Mouse (Mus musculus): Measurements from ENCODE around the gene Galnt4. TPM values are rescaled to one million over a fixed set of nuclear protein-coding genes. Genes with fewer than 3 reads are reported as not detected.

The Galnt4 gene
- 8.4 and 8.6 TPM in 2 replicates for polyA plus RNA-seq (2016; fragmentation: Nextera tagmentation; extraction: Ambion mirVana)

DNA sequence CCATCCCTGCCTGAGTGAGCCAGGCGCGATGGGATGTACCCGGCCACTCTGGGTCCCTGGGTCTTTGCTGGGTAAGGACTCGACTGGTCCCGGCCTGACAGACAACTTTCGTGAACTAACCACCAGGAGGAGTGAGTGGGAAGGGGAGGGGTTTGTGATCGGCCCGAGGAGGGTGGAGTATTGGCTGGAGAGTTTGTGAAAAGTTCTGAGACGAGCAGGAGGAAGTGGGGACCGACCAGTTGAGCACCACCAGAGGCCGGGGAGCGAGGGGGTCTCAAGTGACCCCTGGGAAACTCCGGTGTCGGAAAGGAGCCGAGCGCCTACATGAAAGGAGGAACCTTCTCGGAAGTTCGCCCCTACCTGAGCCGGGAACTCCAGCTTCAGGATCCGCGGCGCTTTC is at the start of gene Galnt4:
Gene Galnt4 (plus strand): TSS at position 196 of the 400 bp plus-strand sequence.
- H3K27ac ChIP-seq (ENCODE audit: poor library complexity, severe bottlenecking): peak within 1 kb of the TSS; percentile 61
- peaks cover 11% of the 10 kb centered on the region for H3K4me1 ChIP-seq (replicated peaks)
- peak; percentile 89 for ATAC-seq (ENCODE audit: insufficient number of reproducible peaks, low FRiP score)
- under 1% methylated on average over 22 of the region's 22 CpGs for WGBS
- H3K9ac ChIP-seq: peak within 1 kb of the TSS; percentile 93
- H3K27me3 ChIP-seq (replicated peaks): no peaks in the 10 kb centered on the region
- H3K9me3 ChIP-seq (replicated peaks): no peaks in the 10 kb centered on the region
- peak within 1 kb of the TSS; percentile 99 for H3K4me2 ChIP-seq
- peaks cover 20% of the 10 kb centered on the region for H3K36me3 ChIP-seq
- H3K4me3 ChIP-seq: peak within 1 kb of the TSS; percentile 96

DNA sequence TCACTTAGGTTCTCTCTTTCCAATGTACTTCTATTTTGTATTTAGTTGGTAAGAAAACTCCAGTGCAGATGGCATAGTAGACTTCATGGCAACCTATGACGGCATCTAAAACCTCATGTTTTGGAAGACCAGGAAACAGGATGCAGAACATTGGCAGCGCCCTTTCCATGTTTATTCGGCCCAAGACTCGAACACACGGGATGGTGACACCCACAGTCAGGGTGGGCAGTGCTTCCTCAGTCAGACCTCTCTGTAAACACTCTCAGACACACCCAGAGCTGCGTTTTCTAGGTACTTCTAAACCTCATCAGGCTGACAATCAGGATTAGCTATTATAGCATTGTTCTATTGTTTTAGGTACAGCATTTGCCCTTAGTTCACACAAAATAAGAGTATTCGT is 47.4 kb upstream of the Galnt4 start:
- Histone ChIP-seq H3K36me3 (no peaks in the 10 kb centered on the region), H3K4me3 (no peak overlapping the region), H3K4me2 (no peak overlapping the region), H3K27me3 (replicated peaks) (no peaks in the 10 kb centered on the region), H3K4me1 (replicated peaks) (no peaks in the 10 kb centered on the region), H3K27ac (ENCODE audit: poor library complexity, severe bottlenecking) (no peak overlapping the region), H3K9me3 (replicated peaks) (no peaks in the 10 kb centered on the region), H3K9ac (no peak overlapping the region)
- WGBS: 81% methylated on average over 7 of the region's 7 CpGs
- ATAC-seq (ENCODE audit: insufficient number of reproducible peaks, low FRiP score): no peak

DNA sequence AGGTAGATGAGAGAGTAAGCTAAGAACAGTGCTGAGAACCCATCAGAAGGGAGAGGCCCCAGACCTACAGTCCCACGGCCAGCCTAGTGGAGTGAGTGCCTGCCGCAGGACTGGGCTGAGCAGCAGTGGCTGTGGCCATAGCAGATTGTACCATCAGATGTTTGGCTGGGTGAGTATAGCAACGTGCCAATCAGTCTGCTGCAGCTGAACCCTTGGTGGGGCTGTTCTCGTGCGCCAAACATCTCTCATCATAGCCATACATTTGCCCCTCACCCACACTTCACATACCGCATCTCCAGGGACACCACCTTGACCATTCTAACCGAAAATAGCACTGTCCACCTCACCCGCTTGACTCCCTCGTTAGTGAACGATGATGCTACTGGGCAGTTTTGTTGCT is 46.5 kb upstream of the Galnt4 start:
- Histone ChIP-seq H3K4me3 (no peak overlapping the region), H3K4me2 (no peak overlapping the region), H3K9ac (no peak overlapping the region), H3K4me1 (replicated peaks) (no peaks in the 10 kb centered on the region), H3K9me3 (replicated peaks) (no peaks in the 10 kb centered on the region), H3K27ac (ENCODE audit: poor library complexity, severe bottlenecking) (no peak overlapping the region), H3K27me3 (replicated peaks) (no peaks in the 10 kb centered on the region), H3K36me3 (no peaks in the 10 kb centered on the region)
- WGBS: 79% methylated on average over 10 of the region's 10 CpGs
- ATAC-seq (ENCODE audit: insufficient number of reproducible peaks, low FRiP score): no peak

DNA sequence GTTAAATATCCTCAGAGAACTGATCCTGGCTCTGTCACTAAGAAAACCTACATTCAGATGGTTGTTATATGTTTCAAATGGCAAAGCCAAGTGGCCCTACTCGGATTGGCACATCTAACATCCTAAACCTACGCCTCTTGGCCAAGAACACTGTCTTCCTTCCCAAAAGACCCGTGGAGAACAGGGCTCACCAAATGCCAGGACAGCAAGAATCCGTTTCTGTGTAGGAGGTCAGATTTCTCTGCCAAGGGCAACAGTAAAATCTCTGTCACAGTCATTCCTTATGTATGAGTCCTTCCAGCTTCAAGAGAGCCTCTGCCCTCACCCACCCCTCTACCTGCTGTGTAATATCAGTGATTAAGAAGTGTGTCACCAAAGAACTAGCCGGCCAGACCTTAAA is 45.4 kb upstream of the Galnt4 start:
- H3K9ac ChIP-seq: no peak overlapping the region
- WGBS: 64% methylated on average over 5 of the region's 5 CpGs
- H3K27ac ChIP-seq (ENCODE audit: poor library complexity, severe bottlenecking): no peak overlapping the region
- H3K27me3 ChIP-seq (replicated peaks): no peaks in the 10 kb centered on the region
- H3K4me3 ChIP-seq: no peak overlapping the region
- H3K4me2 ChIP-seq: no peak overlapping the region
- H3K36me3 ChIP-seq: no peaks in the 10 kb centered on the region
- no peaks in the 10 kb centered on the region for H3K4me1 ChIP-seq (replicated peaks)
- H3K9me3 ChIP-seq (replicated peaks): no peaks in the 10 kb centered on the region
- ATAC-seq (ENCODE audit: insufficient number of reproducible peaks, low FRiP score): no peak

DNA sequence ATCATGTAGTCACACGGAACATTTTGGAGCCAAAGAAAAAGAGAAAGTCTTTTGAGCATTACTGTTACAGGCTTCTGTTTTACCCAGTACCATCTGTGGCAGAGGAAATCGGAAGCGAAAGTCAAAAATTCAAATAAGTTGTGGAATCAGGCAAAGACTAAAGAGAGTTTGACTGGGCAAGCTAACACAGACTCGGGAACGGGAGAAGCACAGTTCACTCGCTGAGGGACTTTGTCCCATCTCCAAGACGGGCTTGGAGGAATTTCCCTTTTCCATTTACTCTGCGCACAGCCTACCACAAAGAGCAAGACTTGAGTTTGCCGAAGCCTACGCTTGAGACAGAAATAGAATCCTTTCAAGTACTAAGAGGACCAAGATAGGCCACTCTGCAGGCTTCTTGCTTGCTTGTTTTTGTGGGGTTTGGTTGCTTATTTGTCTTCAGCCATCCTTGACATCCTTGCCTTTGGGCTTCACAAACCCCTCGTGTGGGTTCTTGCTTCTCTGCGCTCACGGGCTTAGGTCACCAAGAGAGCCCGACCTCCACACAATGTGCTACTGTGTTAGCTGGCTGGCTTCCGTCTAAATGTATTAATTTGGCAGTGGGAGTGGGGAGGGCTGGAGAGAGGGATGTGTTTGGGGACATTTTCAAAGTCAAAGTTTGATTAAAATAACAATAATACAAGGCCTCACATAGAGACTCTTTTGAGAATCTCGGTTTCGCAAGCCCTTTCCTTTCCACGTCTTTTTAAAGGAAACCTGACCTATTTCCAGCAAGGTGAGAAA is 31.7 kb upstream of the Galnt4 start:
- 64% methylated on average over 18 of the region's 18 CpGs for WGBS
- H3K4me2 ChIP-seq: peak overlapping the region; percentile 38
- 0 out of 2 replicates have a peak, but pooled peaks cover 5% of the 10 kb centered on the region for H3K4me1 ChIP-seq (replicated peaks)
- H3K27me3 ChIP-seq (replicated peaks): no peaks in the 10 kb centered on the region
- ATAC-seq (ENCODE audit: insufficient number of reproducible peaks, low FRiP score): no peak
- H3K4me3 ChIP-seq: no peak overlapping the region
- no peaks in the 10 kb centered on the region for H3K36me3 ChIP-seq
- H3K9ac ChIP-seq: no peak overlapping the region
- H3K9me3 ChIP-seq (replicated peaks): no peaks in the 10 kb centered on the region
- no peak overlapping the region for H3K27ac ChIP-seq (ENCODE audit: poor library complexity, severe bottlenecking)

- H3K4me1 ChIP-seq (replicated peaks): peaks cover 10% of the 10 kb centered on the region
- ATAC-seq (ENCODE audit: insufficient number of reproducible peaks, low FRiP score): no peak
These were observed 29.3 kb upstream of the Galnt4 start for GRCm38 (mm10) chr10:99078621-99079020.

GRCm38 (mm10) chr10:99081569-99081990 is 26.4 kb upstream of the Galnt4 start:
- WGBS: 71% methylated on average over 10 of the region's 10 CpGs
- Histone ChIP-seq H3K9ac (no peak overlapping the region), H3K4me3 (no peak overlapping the region), H3K27ac (ENCODE audit: poor library complexity, severe bottlenecking) (no peak overlapping the region), H3K27me3 (replicated peaks) (no peaks in the 10 kb centered on the region; the same call in 1 of the 2 replicates), H3K4me1 (replicated peaks) (peaks cover 13% of the 10 kb centered on the region), H3K36me3 (no peaks in the 10 kb centered on the region), H3K9me3 (replicated peaks) (no peaks in the 10 kb centered on the region), H3K4me2 (no peak overlapping the region)
- ATAC-seq (ENCODE audit: insufficient number of reproducible peaks, low FRiP score): no peak

More at GRCm38 (mm10) chr10:99078621-99079020, 29.3 kb upstream of the Galnt4 start:
- no peak overlapping the region for H3K4me2 ChIP-seq
- no peaks in the 10 kb centered on the region for H3K36me3 ChIP-seq
- H3K27me3 ChIP-seq (replicated peaks): no peaks in the 10 kb centered on the region
- no peak overlapping the region for H3K9ac ChIP-seq
- H3K9me3 ChIP-seq (replicated peaks): no peaks in the 10 kb centered on the region
- no peak overlapping the region for H3K27ac ChIP-seq (ENCODE audit: poor library complexity, severe bottlenecking)
- WGBS: 68% methylated on average over 2 of the region's 2 CpGs
- no peak overlapping the region for H3K4me3 ChIP-seq

GRCm38 (mm10) chr10:99083431-99084003 is 24.4 kb upstream of the Galnt4 start:
- H3K27me3 ChIP-seq (replicated peaks): no peaks in the 10 kb centered on the region; the same call in 1 of the 2 replicates
- H3K4me3 ChIP-seq: no peak overlapping the region
- H3K36me3 ChIP-seq: no peaks in the 10 kb centered on the region
- no peak overlapping the region for H3K27ac ChIP-seq (ENCODE audit: poor library complexity, severe bottlenecking)
- no peaks in the 10 kb centered on the region for H3K9me3 ChIP-seq (replicated peaks)
- H3K4me2 ChIP-seq: no peak overlapping the region
- 78% methylated on average over 14 of the region's 14 CpGs for WGBS
- peaks cover 13% of the 10 kb centered on the region for H3K4me1 ChIP-seq (replicated peaks)
- no peak overlapping the region for H3K9ac ChIP-seq
- ATAC-seq (ENCODE audit: insufficient number of reproducible peaks, low FRiP score): no peak

DNA sequence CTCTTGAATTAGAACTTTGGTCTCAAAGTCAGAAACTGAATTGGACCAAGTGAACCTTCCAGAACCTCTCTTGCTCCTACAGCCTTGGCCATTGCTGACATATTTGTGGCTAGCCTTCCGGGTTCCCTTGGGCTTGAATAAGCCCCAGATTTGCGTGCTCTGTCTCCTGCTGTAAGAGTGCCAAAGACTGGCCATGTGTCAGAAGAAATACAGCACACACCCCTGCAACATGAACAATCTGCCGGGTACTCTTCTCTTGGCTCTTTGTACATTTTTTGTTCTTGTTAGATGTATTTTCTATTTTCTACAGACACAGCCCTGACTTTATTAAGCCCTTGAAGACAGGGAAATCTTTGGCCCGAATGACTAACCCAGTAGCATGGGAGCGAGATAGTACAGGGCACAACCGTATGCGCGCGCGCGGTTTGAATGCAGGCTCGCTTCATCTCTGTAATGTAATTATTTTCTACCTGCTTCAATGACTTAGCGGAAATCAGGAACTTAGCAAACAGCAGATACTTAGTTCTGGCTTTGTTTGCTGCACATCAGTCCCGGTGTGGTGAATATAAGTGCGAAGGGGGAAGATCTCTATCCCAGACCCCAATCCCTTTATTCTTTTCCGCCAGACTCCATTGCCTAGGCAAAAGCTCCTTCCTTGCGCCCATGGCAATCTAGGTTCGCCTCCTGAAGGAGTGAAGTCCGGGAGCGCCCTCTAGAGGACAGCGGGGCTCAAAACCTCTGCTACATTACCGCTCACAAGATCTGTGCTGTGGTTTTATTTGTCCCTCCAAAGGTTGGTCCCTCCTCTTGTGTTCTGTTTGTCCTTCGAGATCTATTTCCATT is 23.3 kb upstream of the Galnt4 start:
- H3K27me3 ChIP-seq (replicated peaks): no peaks in the 10 kb centered on the region; the same call in 1 of the 2 replicates
- ATAC-seq (ENCODE audit: insufficient number of reproducible peaks, low FRiP score): no peak
- H3K27ac ChIP-seq (ENCODE audit: poor library complexity, severe bottlenecking): no peak overlapping the region
- peak overlapping the region; percentile 33 for H3K4me2 ChIP-seq
- no peaks in the 10 kb centered on the region for H3K9me3 ChIP-seq (replicated peaks)
- no peaks in the 10 kb centered on the region for H3K36me3 ChIP-seq
- WGBS: 43% methylated on average over 23 of the region's 23 CpGs
- H3K9ac ChIP-seq: no peak overlapping the region
- no peak overlapping the region for H3K4me3 ChIP-seq
- peaks cover 13% of the 10 kb centered on the region for H3K4me1 ChIP-seq (replicated peaks)

DNA sequence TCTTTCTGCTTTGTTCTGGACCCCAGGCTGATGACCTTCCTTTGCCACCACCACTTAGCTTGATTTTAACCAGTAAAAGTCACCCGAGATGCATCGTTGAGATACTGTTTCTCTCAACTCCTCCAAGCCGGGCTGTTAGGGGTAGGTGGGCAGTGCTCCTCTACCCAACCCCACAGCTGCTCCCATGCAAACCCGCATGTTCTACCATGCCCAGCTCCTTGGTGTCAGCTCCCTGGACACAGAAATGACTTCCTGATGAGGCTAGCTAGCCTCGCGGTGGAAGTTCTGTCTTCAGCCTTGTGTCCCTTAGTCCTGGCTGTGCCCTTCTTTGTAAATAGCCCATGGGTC is 22.7 kb upstream of the Galnt4 start:
- Histone ChIP-seq H3K9ac (no peak overlapping the region), H3K4me2 (peak overlapping the region; percentile 33), H3K36me3 (no peaks in the 10 kb centered on the region), H3K4me1 (replicated peaks) (peaks cover 13% of the 10 kb centered on the region), H3K27me3 (replicated peaks) (no peaks in the 10 kb centered on the region; the same call in 1 of the 2 replicates), H3K4me3 (no peak overlapping the region), H3K9me3 (replicated peaks) (no peaks in the 10 kb centered on the region), H3K27ac (ENCODE audit: poor library complexity, severe bottlenecking) (no peak overlapping the region)
- no peak for ATAC-seq (ENCODE audit: insufficient number of reproducible peaks, low FRiP score)
- 54% methylated on average over 6 of the region's 6 CpGs for WGBS

DNA sequence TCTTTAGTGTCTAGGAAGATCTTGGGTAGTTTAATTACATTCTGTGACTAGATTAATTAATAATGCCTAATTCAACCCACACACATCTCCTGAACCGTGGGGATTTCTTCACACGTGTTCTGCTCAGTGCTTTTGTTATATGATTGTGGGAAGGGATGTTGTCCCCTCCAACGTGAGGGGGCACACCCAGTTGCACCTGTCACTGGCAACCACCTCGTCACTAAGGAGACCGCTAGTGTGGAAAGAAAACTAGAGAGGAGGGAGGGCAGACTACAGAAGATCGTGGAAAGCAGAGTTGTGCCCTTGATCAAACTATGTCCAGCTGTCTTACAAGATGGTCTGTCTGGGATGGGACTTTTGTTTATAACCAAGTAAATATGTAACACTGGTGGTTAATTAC is 21.9 kb upstream of the Galnt4 start:
- Histone ChIP-seq H3K4me3 (no peak overlapping the region), H3K4me2 (no peak overlapping the region), H3K4me1 (replicated peaks) (peaks cover 13% of the 10 kb centered on the region), H3K9ac (no peak overlapping the region), H3K9me3 (replicated peaks) (no peaks in the 10 kb centered on the region), H3K36me3 (no peaks in the 10 kb centered on the region), H3K27ac (ENCODE audit: poor library complexity, severe bottlenecking) (no peak overlapping the region), H3K27me3 (replicated peaks) (no peaks in the 10 kb centered on the region; the same call in 1 of the 2 replicates)
- ATAC-seq (ENCODE audit: insufficient number of reproducible peaks, low FRiP score): no peak
- WGBS: 65% methylated on average over 6 of the region's 6 CpGs

Data from heart, embryonic 12.5 days (tissue).